Mouse (Mus musculus): Measurements from ENCODE around the gene Gm17018.

DNA sequence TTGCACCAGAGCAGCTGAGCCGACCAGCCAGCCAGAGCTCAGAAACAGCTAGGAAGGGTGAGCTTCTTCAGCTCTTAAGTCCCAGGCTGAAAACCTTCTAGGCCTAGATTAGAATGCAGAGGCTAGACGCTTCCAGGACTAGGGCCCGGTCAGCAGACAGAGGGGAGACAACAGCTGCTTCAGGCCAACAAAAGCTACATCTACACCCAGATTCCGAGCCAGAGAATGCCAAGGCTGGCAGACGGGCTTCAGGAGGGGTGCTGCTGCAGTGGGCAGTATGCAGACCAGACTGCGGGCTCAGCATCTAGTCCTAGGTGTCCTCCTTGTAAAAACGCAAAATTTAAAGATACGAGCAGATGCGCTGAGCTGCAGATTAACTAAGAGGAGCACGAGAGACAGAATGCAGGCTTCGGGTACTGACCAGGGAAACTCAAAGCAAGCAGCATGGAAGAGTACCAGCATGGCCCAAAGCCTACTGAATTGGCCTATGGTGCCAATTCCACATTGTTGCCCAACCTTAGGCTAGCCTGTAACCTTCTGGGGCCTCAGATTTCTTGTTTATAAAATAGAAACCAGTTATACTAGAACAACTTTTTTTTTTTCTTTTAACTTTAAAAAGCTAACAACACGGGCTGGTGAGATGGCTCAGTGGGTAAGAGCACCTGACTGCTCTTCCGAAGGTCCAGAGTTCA lies 48.4 kb downstream of the Gm17018 start:
- TF ChIP-seq GATA1 (IDR thresholded peaks at IDR 0.05; ENCODE audit: borderline replicate concordance, low read length), result no peak
- TF ChIP-seq FLI1 (IDR thresholded peaks at IDR 0.05; ENCODE audit: low read length), result no peak

Measured in megakaryocyte, embryonic 14.5 days (primary cell).